Mouse (Mus musculus) colon, adult 2 months (tissue): ENCODE results near the gene Vmn1r53. TPM values are rescaled to one million over a fixed set of nuclear protein-coding genes. Genes with fewer than 3 reads are reported as not detected.

Experiments
- polyA plus RNA-seq: library from polyadenylated mRNA; depleted of rRNA; stranded (reverse); fragments of >200 nt; gene quantifications from 2 replicates; pipeline ENCODE4 v1.2.3, GENCODE M21; 2012; rRNA removed

Gene Vmn1r53
- 0.10 TPM in 1 of 2 replicates, not detected in the other for polyA plus RNA-seq

DNA sequence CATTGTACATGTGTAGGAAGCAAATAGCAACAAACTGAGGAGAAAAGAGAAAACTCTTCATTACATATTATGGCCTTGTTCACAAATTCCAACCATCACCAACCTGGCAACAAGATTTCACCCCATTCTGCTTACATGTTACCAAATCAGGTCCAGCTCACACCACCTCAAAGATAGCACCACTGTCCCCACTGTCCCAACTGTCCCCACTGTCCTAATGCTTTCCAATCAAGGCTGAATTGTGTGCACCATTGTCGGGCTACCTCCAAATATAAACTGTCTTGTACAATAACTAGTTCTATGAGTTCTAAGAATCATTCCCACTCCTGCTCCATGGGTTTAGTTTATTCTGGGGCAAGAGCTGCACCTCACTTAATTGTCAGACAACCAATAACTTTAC is at the start of gene Vmn1r53:
Gene Vmn1r53, minus strand, starts transcription at position 101 of the 400 bp plus-strand sequence.

GRCm38 (mm10) chr6:90246000-90246399 is 21.8 kb upstream of the Vmn1r53 start, which contains the start of gene Vmn1r54:
Vmn1r54 (plus strand) TSS chr6:90246300.

DNA sequence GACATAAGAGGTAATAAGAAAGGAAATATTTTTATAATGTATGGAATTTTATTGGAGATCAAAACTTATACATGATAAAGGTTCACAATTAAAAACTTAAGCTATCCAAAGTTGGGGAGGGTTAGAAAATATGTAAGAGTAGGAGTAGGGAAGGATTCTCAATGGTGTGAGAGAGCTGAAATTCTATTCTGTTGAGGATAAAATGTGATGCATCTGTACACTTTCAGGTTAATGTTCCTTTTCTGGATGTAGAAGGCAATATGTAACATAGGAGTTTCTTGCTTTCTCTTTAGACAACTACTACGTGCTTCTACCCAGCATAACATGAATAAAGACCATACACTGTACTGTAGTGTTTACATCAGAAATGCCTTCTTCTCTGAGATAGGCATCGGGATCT is 21.7 kb downstream of the Vmn1r53 start, which contains the start of gene V1ra8:
Gene V1ra8, plus strand, starts transcription at position 301 of the 400 bp plus-strand sequence.

GRCm38 (mm10) chr6:90174508-90174907 is 49.7 kb downstream of the Vmn1r53 start, which contains the start of gene Vmn1r52:
Vmn1r52 (plus strand) TSS chr6:90174808.

Other genes with a start within 250 kb of the Vmn1r53 start
- gene Vmn1r47, start 208.3 kb downstream of the Vmn1r53 start, polyA plus RNA-seq, result not detected in 2 replicates
- not detected in 2 replicates for gene Vmn1r48, start 187.6 kb downstream of the Vmn1r53 start, polyA plus RNA-seq
- gene Vmn1r49, start 145.9 kb downstream of the Vmn1r53 start, polyA plus RNA-seq, result not detected in 2 replicates
- not detected in 2 replicates for gene Vmn1r50, start 123.0 kb downstream of the Vmn1r53 start, polyA plus RNA-seq
- not detected in 2 replicates for gene Vmn1r51, start 101.8 kb downstream of the Vmn1r53 start, polyA plus RNA-seq
- gene Vmn1r52, start 49.6 kb downstream of the Vmn1r53 start, polyA plus RNA-seq, result not detected in 2 replicates
- not detected in 2 replicates for gene V1ra8, start 21.6 kb downstream of the Vmn1r53 start, polyA plus RNA-seq
- gene Vmn1r54, start 21.9 kb upstream of the Vmn1r53 start, polyA plus RNA-seq, result not detected in 2 replicates
- not detected in 2 replicates for gene BC048671, start 76.8 kb upstream of the Vmn1r53 start, polyA plus RNA-seq
- 0.57 and 1.4 TPM in 2 replicates for gene Chst13, start 100.7 kb upstream of the Vmn1r53 start, polyA plus RNA-seq
- gene Uroc1, start 108.8 kb upstream of the Vmn1r53 start, polyA plus RNA-seq, result not detected in 2 replicates
- gene Zxdc, start 145.1 kb upstream of the Vmn1r53 start, polyA plus RNA-seq, result 29.1 and 35.4 TPM in 2 replicates
- 0.12 and 0.31 TPM in 2 replicates for gene Cfap100, start 204.4 kb upstream of the Vmn1r53 start, polyA plus RNA-seq
- gene Klf15, start 238.1 kb upstream of the Vmn1r53 start, polyA plus RNA-seq, result 9.0 and 9.3 TPM in 2 replicates